Mouse (Mus musculus): Measurements from ENCODE around the gene Setd2. TPM values are rescaled to one million over a fixed set of nuclear protein-coding genes. Genes with fewer than 3 reads are reported as not detected.

The Setd2 gene
- polyA plus RNA-seq (2017; shearing (Covaris generic)), result 25.9 TPM

GRCm38 (mm10) chr9:110532538-110533291, at the start of gene Setd2:
TSS of gene Setd2 (plus strand) at chr9:110532597.

GRCm38 (mm10) chr9:110624361-110625166, 92.2 kb downstream of the Setd2 start, which contains the start of gene Nradd:
TSS of gene Nradd (minus strand) at chr9:110624452.

GRCm38 (mm10) chr9:110653655-110654461, 121.5 kb downstream of the Setd2 start, which contains the start of gene Nbeal2:
TSS of gene Nbeal2 (minus strand) at chr9:110654161.

GRCm38 (mm10) chr9:110656249-110657221, 124.1 kb downstream of the Setd2 start, which contains the start of gene Ccdc12:
TSS of gene Ccdc12 (plus strand) at chr9:110656503.

Other genes with a start within 250 kb of the Setd2 start
- gene Elp6, start 227.4 kb upstream of the Setd2 start, polyA plus RNA-seq (2017; shearing (Covaris generic)), result 19.2 TPM
- gene Scap, start 199.3 kb upstream of the Setd2 start, polyA plus RNA-seq (2017; shearing (Covaris generic)), result 29.5 TPM
- 3.3 TPM for gene Ptpn23, start 124.4 kb upstream of the Setd2 start, polyA plus RNA-seq (2017; shearing (Covaris generic))
- not detected for gene Ngp, start 112.8 kb upstream of the Setd2 start, polyA plus RNA-seq (2017; shearing (Covaris generic))
- 12.2 TPM for gene Klhl18, start 55.9 kb upstream of the Setd2 start, polyA plus RNA-seq (2017; shearing (Covaris generic))
- gene Kif9, start 55.6 kb upstream of the Setd2 start, polyA plus RNA-seq (2017; shearing (Covaris generic)), result 0.57 TPM
- 2.4 TPM for gene Nradd, start 91.9 kb downstream of the Setd2 start, polyA plus RNA-seq (2017; shearing (Covaris generic))
- gene Nbeal2, start 121.6 kb downstream of the Setd2 start, polyA plus RNA-seq (2017; shearing (Covaris generic)), result 32.7 TPM
- 322 TPM for gene Ccdc12, start 123.9 kb downstream of the Setd2 start, polyA plus RNA-seq (2017; shearing (Covaris generic))
- gene Myl3, start 209.3 kb downstream of the Setd2 start, polyA plus RNA-seq (2017; shearing (Covaris generic)), result not detected
- 0.12 TPM for gene Pth1r, start 214.5 kb downstream of the Setd2 start, polyA plus RNA-seq (2017; shearing (Covaris generic))